Mouse (Mus musculus): ENCODE measurements around the gene Tubb2b.

The Tubb2b gene

GRCm38 (mm10) chr13:34134276-34134675 is 4.0 kb upstream of the Tubb2b start:
- DNase-seq, result peak; percentile 7

GRCm38 (mm10) chr13:34133326-34134071 is 3.2 kb upstream of the Tubb2b start:
- peak; percentile 62 for DNase-seq

GRCm38 (mm10) chr13:34132875-34133274 is 2.6 kb upstream of the Tubb2b start:
- DNase-seq, result peak; percentile 32

GRCm38 (mm10) chr13:34132299-34132698 is 2.0 kb upstream of the Tubb2b start:
- DNase-seq, result peak; percentile 48

- DNase-seq, result peak; percentile 85
Measured at GRCm38 (mm10) chr13:34131708-34132060, 1.4 kb upstream of the Tubb2b start.

GRCm38 (mm10) chr13:34131011-34131707 is 893 bp upstream of the Tubb2b start:
- DNase-seq, result peak; percentile 90

- DNase-seq, result peak; percentile 79
Measured at GRCm38 (mm10) chr13:34129485-34130225, 611 bp downstream of the Tubb2b start.

GRCm38 (mm10) chr13:34128276-34129114 is 1.8 kb downstream of the Tubb2b start:
- no peak for DNase-seq

- DNase-seq, result no peak
Measured at GRCm38 (mm10) chr13:34125711-34126110, 4.6 kb downstream of the Tubb2b start.

GRCm38 (mm10) chr13:34120536-34120935 is 9.7 kb downstream of the Tubb2b start:
- DNase-seq, result no peak

- no peak for DNase-seq
Measured at GRCm38 (mm10) chr13:34119406-34119805, 10.9 kb downstream of the Tubb2b start.

- no peak for DNase-seq
Measured at GRCm38 (mm10) chr13:34118816-34119215, 11.4 kb downstream of the Tubb2b start.

- no peak for DNase-seq
Measured at GRCm38 (mm10) chr13:34116508-34116907, 13.8 kb downstream of the Tubb2b start.

- no peak for DNase-seq
Measured at GRCm38 (mm10) chr13:34114654-34115053, 15.6 kb downstream of the Tubb2b start.

- DNase-seq, result no peak
Measured at GRCm38 (mm10) chr13:34113086-34113485, 17.2 kb downstream of the Tubb2b start.

- no peak for DNase-seq
Measured at GRCm38 (mm10) chr13:34112369-34113081, 17.7 kb downstream of the Tubb2b start.

GRCm38 (mm10) chr13:34111878-34112277 is 18.4 kb downstream of the Tubb2b start:
- no peak for DNase-seq

- no peak for DNase-seq
Measured at GRCm38 (mm10) chr13:34111019-34111418, 19.2 kb downstream of the Tubb2b start.

GRCm38 (mm10) chr13:34109677-34110058 is 20.6 kb downstream of the Tubb2b start:
- DNase-seq, result peak; percentile 74

GRCm38 (mm10) chr13:34109035-34109676 is 21.1 kb downstream of the Tubb2b start:
- no peak for DNase-seq

- DNase-seq, result no peak
Measured at GRCm38 (mm10) chr13:34106999-34107398, 23.3 kb downstream of the Tubb2b start.

- peak; percentile 30 for DNase-seq
Measured at GRCm38 (mm10) chr13:34106256-34106655, 24.0 kb downstream of the Tubb2b start.
